Mouse (Mus musculus): Measurements from ENCODE around the gene Clock. TPM values are rescaled to one million over a fixed set of nuclear protein-coding genes. Genes with fewer than 3 reads are reported as not detected.

The Clock gene
- total RNA-seq, 2 experiments from 2014 or later = 49.8 to 54.8 TPM

- DNase-seq = no peak
These were observed 126.9 kb downstream of the Clock start for GRCm38 (mm10) chr5:76177664-76178063.

GRCm38 (mm10) chr5:76176841-76177240, 127.8 kb downstream of the Clock start:
- DNase-seq = no peak

GRCm38 (mm10) chr5:76176411-76176810, 128.2 kb downstream of the Clock start:
- no peak for DNase-seq

GRCm38 (mm10) chr5:76175051-76175450, 129.5 kb downstream of the Clock start:
- no peak for DNase-seq

- no peak for DNase-seq
These were observed 133.6 kb downstream of the Clock start for GRCm38 (mm10) chr5:76171039-76171438.

- no peak for DNase-seq
These were observed 134.1 kb downstream of the Clock start for GRCm38 (mm10) chr5:76170522-76170921.

GRCm38 (mm10) chr5:76164827-76165226, 139.8 kb downstream of the Clock start:
- no peak for DNase-seq

GRCm38 (mm10) chr5:76163828-76164390, 140.7 kb downstream of the Clock start:
- no peak for DNase-seq

- no peak for DNase-seq
These were observed 141.7 kb downstream of the Clock start for GRCm38 (mm10) chr5:76162926-76163325.

GRCm38 (mm10) chr5:76161491-76161890, 143.1 kb downstream of the Clock start:
- DNase-seq = no peak

GRCm38 (mm10) chr5:76160086-76160485, 144.5 kb downstream of the Clock start:
- DNase-seq = no peak

Other genes with a start within 250 kb of the Clock start
- gene Srd5a3, start 164.5 kb downstream of the Clock start, total RNA-seq (2021) = 10 to 100 TPM; 19.1 to 20.8 TPM
- 10 to 100 TPM; 33.1 to 33.5 TPM for gene Tmem165, start 120.9 kb downstream of the Clock start, total RNA-seq (2021)
- gene Pdcl2, start 26.4 kb upstream of the Clock start, total RNA-seq (2021) = not detected
- not detected for gene Nmu, start 59.0 kb upstream of the Clock start, total RNA-seq (2021)
- not detected for gene Gm7271, start 179.2 kb upstream of the Clock start, total RNA-seq (2021)
- gene Exoc1, start 224.5 kb upstream of the Clock start, total RNA-seq (2021) = 10 to 100 TPM; 55.9 to 57.4 TPM